Mouse (Mus musculus) CH12.LX (cell line): ENCODE measurements at regions not wholly inside any gene's neighbourhood (a gene's known extent, or its start where the extent isn't known, plus 50 kb on each side); places are given as distances from the start of the nearest gene placed in this dataset.

Source experiments
- CTCF ChIP-seq, 2 experiments: IDR thresholded peaks in 1 of 2; conservative IDR thresholded peaks in 1 of 2; 2 replicates each; pipeline ENCODE4 v1.5.1; 2011 to 2012; ENCODE audit warnings: low read depth in 2 of 2, low read length in 2 of 2, improper control_type of control experiment in 1 of 2, inconsistent platforms in 1 of 2, mild to moderate bottlenecking in 1 of 2, moderate library complexity in 1 of 2
- EP300 ChIP-seq: IDR thresholded peaks from 2 replicates; pipeline ENCODE4 v1.6.1; 2011; ENCODE audit warnings: low read length, improper control_type of control experiment
- HCFC1 ChIP-seq: IDR thresholded peaks from 2 replicates; pipeline ENCODE4 v1.6.1; 2012; ENCODE audit warnings: low read depth, mild to moderate bottlenecking, inconsistent platforms, low read length, improper control_type of control experiment
- IRF4 ChIP-seq: IDR thresholded peaks from 2 replicates; pipeline ENCODE4 v1.6.1; 2014; ENCODE audit warnings: low read depth, mild to moderate bottlenecking, inconsistent platforms, low read length, improper control_type of control experiment
- MAX ChIP-seq: IDR thresholded peaks from 2 replicates; pipeline ENCODE4 v1.6.1; 2011; ENCODE audit warnings: low read length, improper control_type of control experiment
- MAZ ChIP-seq: IDR thresholded peaks from 2 replicates; pipeline ENCODE4 v1.6.1; 2012; ENCODE audit warnings: low read depth, mild to moderate bottlenecking, inconsistent platforms, low read length, improper control_type of control experiment, moderate library complexity
- MEF2A ChIP-seq: IDR thresholded peaks from 2 replicates; pipeline ENCODE4 v1.6.1; 2014; ENCODE audit warnings: low read depth, mild to moderate bottlenecking, inconsistent platforms, low read length, improper control_type of control experiment, borderline replicate concordance
- PAX5 ChIP-seq: IDR thresholded peaks from 2 replicates; pipeline ENCODE4 v1.6.1; 2012; ENCODE audit warnings: low read length, inconsistent platforms, mixed read lengths
- POLR2A ChIP-seq: IDR thresholded peaks from 2 replicates; pipeline ENCODE4 v1.6.1; 2011; ENCODE audit warnings: low read depth, mild to moderate bottlenecking, improper control_type of control experiment, low read length
- RCOR1 ChIP-seq: conservative IDR thresholded peaks from 2 replicates; pipeline ENCODE4 v1.6.1; 2012; ENCODE audit warnings: low read depth, mild to moderate bottlenecking, inconsistent platforms, low read length, improper control_type of control experiment
- TCF12 ChIP-seq: IDR thresholded peaks from 2 replicates; pipeline ENCODE4 v1.6.1; 2014; ENCODE audit warnings: low read depth, mild to moderate bottlenecking, inconsistent platforms, low read length, improper control_type of control experiment
- ZMIZ1 ChIP-seq: IDR thresholded peaks from 2 replicates; pipeline ENCODE4 v1.6.1; 2012; ENCODE audit warnings: low read depth, mild to moderate bottlenecking, inconsistent platforms, low read length, improper control_type of control experiment

DNA sequence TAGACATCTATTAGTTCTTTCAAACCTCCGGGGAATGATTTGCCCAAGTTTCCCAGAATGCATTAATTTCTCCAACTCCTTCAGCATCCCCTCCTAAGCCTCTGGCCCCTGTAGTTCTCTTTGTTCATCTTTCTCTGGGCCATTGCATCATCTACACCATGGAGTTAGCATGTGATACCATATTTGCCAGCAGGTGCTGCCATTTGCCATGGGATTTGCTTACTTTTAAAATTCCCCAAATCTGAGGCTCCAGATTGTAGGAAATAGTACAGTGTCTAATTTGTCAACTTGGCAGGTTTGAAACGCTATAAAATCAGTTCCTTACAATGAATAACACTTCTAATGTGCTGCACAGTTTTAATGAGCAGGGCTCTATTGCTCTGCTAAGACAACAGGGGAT lies 98.7 kb upstream of the Gm6657 start:
- 0 out of 4 replicates have a peak, but pooled peaks of 1 of the 2 experiments have one; percentile 18 for TF ChIP-seq CTCF (conservative IDR thresholded peaks at IDR 0.05 in 1 of 2, IDR thresholded peaks at IDR 0.05 in 1 of 2; ENCODE audit: low read depth in 2 of 2, low read length in 2 of 2)
- no peak for TF ChIP-seq EP300
- no peak for TF ChIP-seq RCOR1
- no peak for TF ChIP-seq MAX
- TF ChIP-seq ZMIZ1 = no peak
- TF ChIP-seq POLR2A = no peak
- TF ChIP-seq TCF12 = no peak
- TF ChIP-seq HCFC1 = no peak
- TF ChIP-seq MAZ = no peak
- no peak for TF ChIP-seq IRF4
- no peak for TF ChIP-seq PAX5
- no peak for TF ChIP-seq MEF2A
